Mouse (Mus musculus) midbrain, postnatal 0 days (tissue): Measurements from ENCODE around the gene Tepp. TPM values are rescaled to one million over a fixed set of nuclear protein-coding genes. Genes with fewer than 3 reads are reported as not detected.

ENCODE experiments used
- ATAC-seq: fragments of 200-750 bp; cut with Nextera tagmentation; 2 replicates; pipeline ENCODE4 v1.8.0; 2017; ENCODE audit warnings: moderate number of reproducible peaks, mild to moderate bottlenecking, moderate TSS enrichment, moderate library complexity; ENCODE audit not compliant: low FRiP score
- DNase-seq: peaks from one replicate; pipeline ENCODE4 v3.0.0-alpha.2; 2015; ENCODE audit warnings: low spot score
- H3K27ac ChIP-seq: fragments of 300-500 bp; sonication (generic); 2 replicates; pipeline ENCODE4 v1.5.1; 2014; ENCODE audit warnings: low read depth, mild to moderate bottlenecking, low read length, mixed read lengths
- H3K27me3 ChIP-seq: fragments of 300-500 bp; sonication (generic); 2 replicates; pipeline ENCODE4 v1.6.1; 2014; ENCODE audit warnings: low read length, control low read depth, mixed read lengths; ENCODE audit not compliant: insufficient read depth
- H3K36me3 ChIP-seq: fragments of 300-500 bp; sonication (generic); 2 replicates; pipeline ENCODE4 v1.6.1; 2014; ENCODE audit warnings: low read length, control low read depth, mixed read lengths; ENCODE audit not compliant: insufficient read depth
- H3K4me1 ChIP-seq: fragments of 300-500 bp; sonication (generic); 2 replicates; pipeline ENCODE4 v1.6.1; 2014; ENCODE audit warnings: mild to moderate bottlenecking, control low read depth, antibody characterized with exemption, low read length, mixed read lengths; ENCODE audit not compliant: insufficient read depth
- H3K4me2 ChIP-seq: fragments of 300-500 bp; sonication (generic); 2 replicates; pipeline ENCODE4 v1.6.1; 2014; ENCODE audit warnings: low read depth, mild to moderate bottlenecking, low read length, mixed read lengths; ENCODE audit not compliant: poor library complexity, severe bottlenecking
- H3K4me3 ChIP-seq: fragments of 300-500 bp; sonication (generic); 2 replicates; pipeline ENCODE4 v1.5.1; 2014; ENCODE audit warnings: low read depth, mild to moderate bottlenecking, low read length, moderate library complexity
- H3K9ac ChIP-seq: fragments of 300-500 bp; sonication (generic); replicated peaks from 2 replicates; pipeline ENCODE4 v1.6.1; 2014; ENCODE audit warnings: mild to moderate bottlenecking, low read length, moderate library complexity, mixed read lengths; ENCODE audit not compliant: poor library complexity, severe bottlenecking
- H3K9me3 ChIP-seq: fragments of 300-500 bp; sonication (generic); 2 replicates; pipeline ENCODE4 v1.6.1; 2016; ENCODE audit warnings: low read length, control low read depth
- CTCF ChIP-seq: IDR thresholded peaks from 2 replicates; pipeline ENCODE4 v1.5.1; 2016; ENCODE audit warnings: antibody characterized with exemption, mild to moderate bottlenecking
- WGBS: fragments of 180-500 bp; shearing (Covaris S2); extraction: QIAGEN DNeasy Blood & Tissue Kit; methylation state at CpG from one replicate; pipeline ENCODE4 v1.1.7; 2014; 5-methylcytosine and 5-hydroxymethylcytosine counted together
- polyA plus RNA-seq: library from polyadenylated mRNA; unstranded; fragments of >200 nt; fragmentation: Nextera tagmentation; extraction: Ambion mirVana; gene quantifications from 2 replicates; pipeline ENCODE4 v1.2.1, GENCODE M21; 2015
- total RNA-seq: library from RNA; depleted of rRNA; stranded (reverse); fragments of >200 nt; gene quantifications from 2 replicates; pipeline ENCODE4 v1.2.3, GENCODE M21; 2014

Gene Tepp
- total and polyA plus RNA-seq, 2 experiments from 2014 or later = 0.77 to 2.5 TPM

- Histone ChIP-seq H3K27me3 (no peaks in the 10 kb centered on the region), H3K9ac (peak within 1 kb of the TSS; percentile 96), H3K4me2 (peak within 1 kb of the TSS; percentile 81), H3K4me1 (peaks cover 11% of the 10 kb centered on the region; the same call in 1 of the 2 replicates), H3K4me3 (peak within 1 kb of the TSS; percentile 92), H3K9me3 (no peaks in the 10 kb centered on the region), H3K36me3 (peaks cover 30% of the 10 kb centered on the region), H3K27ac (peak within 1 kb of the TSS; percentile 95)
- peak; percentile 94 for DNase-seq
- TF ChIP-seq CTCF = peak; percentile 77
- ATAC-seq = peak; percentile 93
- WGBS = under 1% methylated on average over 62 of the region's 80 CpGs
These were observed 21.5 kb downstream of the Tepp start, which contains the start of the genes Zfp319 and Usb1 for GRCm38 (mm10) chr8:95331720-95332436. Gene Zfp319, minus strand, starts transcription at chr8:95331950. Gene Usb1, plus strand, starts transcription at chr8:95332284.

- no peak for TF ChIP-seq CTCF
- WGBS = 23% methylated on average over 21 of the region's 21 CpGs
- Histone ChIP-seq H3K9me3 (no peaks in the 10 kb centered on the region), H3K4me3 (peak overlapping the region; percentile 92), H3K27me3 (no peaks in the 10 kb centered on the region), H3K36me3 (peaks cover 26% of the 10 kb centered on the region), H3K4me2 (peak overlapping the region; percentile 81), H3K27ac (peak overlapping the region; percentile 95), H3K4me1 (peaks cover 11% of the 10 kb centered on the region; the same call in 1 of the 2 replicates), H3K9ac (peak overlapping the region; percentile 96)
- DNase-seq (no peak), ATAC-seq (peak; percentile 12; the same call in 1 of the 2 replicates)
These were observed 22.3 kb downstream of the Tepp start for GRCm38 (mm10) chr8:95332437-95333199.

GRCm38 (mm10) chr8:95335706-95336105, 25.3 kb downstream of the Tepp start:
- Histone ChIP-seq H3K4me2 (no peak overlapping the region), H3K4me1 (0 out of 2 replicates have a peak, but pooled peaks cover 6% of the 10 kb centered on the region), H3K27ac (no peak overlapping the region), H3K36me3 (peaks cover 29% of the 10 kb centered on the region), H3K4me3 (no peak overlapping the region), H3K27me3 (no peaks in the 10 kb centered on the region), H3K9me3 (no peaks in the 10 kb centered on the region), H3K9ac (no peak overlapping the region)
- DNase-seq (no peak), ATAC-seq (no peak)
- no peak for TF ChIP-seq CTCF
- 96% methylated on average over 1 of the region's 1 CpGs for WGBS

DNA sequence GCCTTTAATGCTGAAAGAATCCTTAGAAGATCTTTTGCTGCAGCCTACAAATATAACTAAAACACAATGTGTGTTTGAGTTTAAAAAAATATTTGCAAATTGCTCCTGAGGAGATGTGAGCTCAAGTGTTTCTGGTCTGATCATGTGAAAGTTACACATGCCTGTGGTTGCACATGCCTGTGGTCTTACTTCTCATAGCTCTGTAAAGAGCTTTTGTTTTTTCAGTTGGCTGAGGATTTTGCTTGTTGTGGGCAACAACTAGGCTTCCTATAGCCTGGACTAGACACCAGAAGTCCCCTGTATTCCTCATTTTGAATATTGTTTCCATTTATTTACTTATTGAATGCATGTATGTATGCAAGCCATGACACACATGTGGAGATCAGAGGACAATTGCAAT, 26.0 kb downstream of the Tepp start:
- TF ChIP-seq CTCF = no peak
- Histone ChIP-seq H3K27ac (no peak overlapping the region), H3K9me3 (no peaks in the 10 kb centered on the region), H3K4me1 (0 out of 2 replicates have a peak, but pooled peaks cover 6% of the 10 kb centered on the region), H3K4me2 (no peak overlapping the region), H3K9ac (no peak overlapping the region), H3K36me3 (peaks cover 31% of the 10 kb centered on the region), H3K4me3 (no peak overlapping the region), H3K27me3 (no peaks in the 10 kb centered on the region)
- ATAC-seq (no peak), DNase-seq (no peak)

DNA sequence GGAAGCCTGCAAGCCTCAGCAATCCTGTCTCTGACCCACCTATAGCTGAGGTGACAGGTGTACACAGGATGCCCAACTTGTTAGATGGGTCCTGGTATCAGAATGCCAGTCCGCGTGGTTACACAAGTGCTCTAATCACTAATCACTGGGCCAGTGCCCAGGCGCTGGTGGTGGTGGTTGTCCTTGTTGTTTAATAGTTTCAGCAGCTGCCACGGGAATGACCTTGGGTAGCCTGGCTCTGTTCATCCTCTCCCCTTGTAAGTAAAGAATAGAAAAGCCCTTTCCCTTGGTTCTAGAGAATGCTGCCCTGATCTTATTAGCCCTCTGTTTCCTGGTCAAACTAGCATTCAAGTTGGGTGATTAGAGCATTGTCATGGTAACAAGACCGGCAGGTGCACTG, 31.4 kb downstream of the Tepp start:
- no peaks in the 10 kb centered on the region for H3K27me3 ChIP-seq
- no peak overlapping the region for H3K4me3 ChIP-seq
- DNase-seq = no peak
- no peak overlapping the region for H3K27ac ChIP-seq
- H3K36me3 ChIP-seq = peaks cover 51% of the 10 kb centered on the region
- TF ChIP-seq CTCF = no peak
- no peaks in the 10 kb centered on the region for H3K9me3 ChIP-seq
- no peak for ATAC-seq
- H3K4me1 ChIP-seq = no peaks in the 10 kb centered on the region
- WGBS = 64% methylated on average over 5 of the region's 5 CpGs
- H3K9ac ChIP-seq = no peak overlapping the region
- H3K4me2 ChIP-seq = no peak overlapping the region

DNA sequence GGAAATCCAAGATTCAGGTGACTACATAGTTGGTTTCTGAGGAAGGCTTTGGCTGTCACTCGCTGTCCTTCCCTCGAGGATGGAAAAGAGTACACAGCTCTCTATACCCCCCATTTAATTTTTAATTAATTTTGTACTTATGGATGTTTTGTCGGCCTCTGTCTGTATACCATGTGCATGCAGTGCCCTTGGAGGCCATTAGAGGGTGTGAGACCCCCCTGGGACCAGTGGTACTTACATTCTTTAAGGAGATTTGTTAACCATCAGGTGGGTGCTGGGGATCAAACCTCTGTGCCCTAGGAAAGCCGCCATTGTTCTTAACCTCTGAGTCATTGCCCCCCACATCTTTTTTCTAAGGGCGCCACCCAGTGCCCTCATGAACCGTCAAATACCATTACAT, 34.3 kb downstream of the Tepp start:
- Histone ChIP-seq H3K4me3 (no peak overlapping the region), H3K4me1 (no peaks in the 10 kb centered on the region), H3K36me3 (peaks cover 32% of the 10 kb centered on the region)

More for the DNA sequence above, 34.3 kb downstream of the Tepp start:
- no peak for DNase-seq
- 73% methylated on average over 6 of the region's 6 CpGs for WGBS
- no peak overlapping the region for H3K9ac ChIP-seq
- no peak overlapping the region for H3K27ac ChIP-seq
- H3K4me2 ChIP-seq = no peak overlapping the region
- no peaks in the 10 kb centered on the region for H3K27me3 ChIP-seq
- ATAC-seq = no peak
- no peaks in the 10 kb centered on the region for H3K9me3 ChIP-seq
- TF ChIP-seq CTCF = peak; percentile 56
